Mouse (Mus musculus) fibroblast of lung, adult 2 months (primary cell): Measurements from ENCODE around the gene Gm3542.
"Not testable (repeated sequence)": the region's sequence is repeated elsewhere in the genome, so short reads cannot be mapped to it uniquely, and the experiment has no call there.

ENCODE experiments used
- DNase-seq: peaks from one replicate; pipeline ENCODE4 v3.0.0-alpha.2; 2011; ENCODE audit warnings: low read depth

Gm3542 gene

GRCm38 (mm10) chr14:5334828-5335227 lies at the start of gene Gm3542:
TSS of gene Gm3542 (minus strand) at chr14:5334928.
- DNase-seq, result not testable (repeated sequence)
